Mouse (Mus musculus) liver, adult 2 months (tissue): ENCODE measurements around the gene Shkbp1. TPM values are rescaled to one million over a fixed set of nuclear protein-coding genes. Genes with fewer than 3 reads are reported as not detected.

Source experiments
- DNase-seq: peaks from one replicate; pipeline ENCODE4 v3.0.0-alpha.2; 2011; ENCODE audit warnings: low read depth, low spot score; ENCODE audit errors: extremely low read depth
- H3K27ac ChIP-seq: fragments of 200-500 bp; replicated peaks from 2 replicates; pipeline ENCODE4 v1.5.1; 2012; ENCODE audit warnings: low read depth, mild to moderate bottlenecking, control low read depth, inconsistent platforms, low read length; ENCODE audit not compliant: insufficient read depth
- H3K27me3 ChIP-seq: fragments of 200-500 bp; 2 replicates; pipeline ENCODE4 v1.6.1; 2012; ENCODE audit warnings: mild to moderate bottlenecking, moderate library complexity, low read length, inconsistent platforms; ENCODE audit not compliant: control insufficient read depth, insufficient read depth
- H3K36me3 ChIP-seq: fragments of 200-500 bp; 2 replicates; pipeline ENCODE4 v1.6.1; 2012; ENCODE audit warnings: low read length, inconsistent platforms; ENCODE audit not compliant: control insufficient read depth, insufficient read depth
- H3K4me1 ChIP-seq: fragments of 200-500 bp; 2 replicates; pipeline ENCODE4 v1.6.1; 2011; ENCODE audit warnings: low read length; ENCODE audit not compliant: control insufficient read depth, insufficient read depth
- H3K4me3 ChIP-seq: fragments of 200-500 bp; 2 replicates; pipeline ENCODE4 v1.5.1; 2011; ENCODE audit warnings: low read depth, mild to moderate bottlenecking, control low read depth, low read length, moderate library complexity; ENCODE audit not compliant: insufficient read depth
- H3K79me2 ChIP-seq: fragments of 200-500 bp; 2 replicates; pipeline ENCODE4 v1.6.1; 2012; ENCODE audit warnings: inconsistent platforms, mild to moderate bottlenecking, low read length, moderate library complexity; ENCODE audit not compliant: control insufficient read depth, insufficient read depth
- H3K9ac ChIP-seq: fragments of 200-500 bp; 2 replicates; pipeline ENCODE4 v1.6.1; 2012; ENCODE audit warnings: low read depth, mild to moderate bottlenecking, control low read depth, inconsistent platforms, low read length
- CTCF ChIP-seq: fragments of 200-500 bp; IDR thresholded peaks from 2 replicates; pipeline ENCODE4 v1.5.1; 2011; ENCODE audit warnings: low read depth, low read length, control low read depth
- POLR2A ChIP-seq: fragments of 200-500 bp; IDR thresholded peaks from 2 replicates; pipeline ENCODE4 v1.6.1; 2011; ENCODE audit warnings: low read length, control low read depth; ENCODE audit not compliant: insufficient read depth; ENCODE audit errors: extremely low read depth
- WGBS: fragments of 180-500 bp; shearing (Covaris S2); methylation state at CpG from one replicate; pipeline ENCODE4 v1.1.7; 2018; 5-methylcytosine and 5-hydroxymethylcytosine counted together
- polyA plus RNA-seq: library from polyadenylated mRNA; depleted of rRNA; stranded (reverse); fragments of >200 nt; gene quantifications from 2 replicates; pipeline ENCODE4 v1.2.3, GENCODE M21; 2012
- total RNA-seq: library from RNA; depleted of rRNA; stranded (reverse); fragments of >200 nt; gene quantifications from 2 replicates; pipeline ENCODE4 v1.2.3, GENCODE M21; 2014

The Shkbp1 gene
- total and polyA plus RNA-seq, 2 experiments = 3.6 to 23.9 TPM

- no peak overlapping the region for H3K27ac ChIP-seq
- H3K4me1 ChIP-seq = peaks cover 2% of the 10 kb centered on the region; the same call in 1 of the 2 replicates
- H3K27me3 ChIP-seq = no peaks in the 10 kb centered on the region; the same call in 1 of the 2 replicates
- TF ChIP-seq CTCF (no peak), POLR2A (no peak)
- DNase-seq = no peak
- H3K79me2 ChIP-seq = no peaks in the 10 kb centered on the region
- 22% methylated on average over 17 of the region's 17 CpGs for WGBS
- no peaks in the 10 kb centered on the region for H3K36me3 ChIP-seq
- no peak overlapping the region for H3K9ac ChIP-seq
- no peak overlapping the region for H3K4me3 ChIP-seq
Measured at GRCm38 (mm10) chr7:27310306-27310705, 45.5 kb downstream of the Shkbp1 start.

GRCm38 (mm10) chr7:27309832-27310231 is 46.0 kb downstream of the Shkbp1 start:
- H3K79me2 ChIP-seq = no peaks in the 10 kb centered on the region
- no peak overlapping the region for H3K27ac ChIP-seq
- no peak for DNase-seq
- 92% methylated on average over 3 of the region's 3 CpGs for WGBS
- H3K9ac ChIP-seq = no peak overlapping the region
- H3K4me3 ChIP-seq = no peak overlapping the region
- H3K27me3 ChIP-seq = no peaks in the 10 kb centered on the region; the same call in 1 of the 2 replicates
- H3K4me1 ChIP-seq = peaks cover 2% of the 10 kb centered on the region; the same call in 1 of the 2 replicates
- no peaks in the 10 kb centered on the region for H3K36me3 ChIP-seq
- TF ChIP-seq CTCF (no peak), POLR2A (no peak)

- peak overlapping the region; percentile 33; the same call in 1 of the 2 replicates for H3K4me3 ChIP-seq
- DNase-seq = no peak
- H3K79me2 ChIP-seq = no peaks in the 10 kb centered on the region
- WGBS = 28% methylated on average over 28 of the region's 28 CpGs
- H3K9ac ChIP-seq = 0 out of 2 replicates have a peak overlapping the region, but pooled peaks have one; percentile 40
- H3K27ac ChIP-seq = no peak overlapping the region
- TF ChIP-seq CTCF (no peak), POLR2A (no peak)
- H3K4me1 ChIP-seq = peaks cover 2% of the 10 kb centered on the region; the same call in 1 of the 2 replicates
- H3K36me3 ChIP-seq = no peaks in the 10 kb centered on the region
- H3K27me3 ChIP-seq = no peaks in the 10 kb centered on the region; the same call in 1 of the 2 replicates
Measured at GRCm38 (mm10) chr7:27308821-27309549, 46.8 kb downstream of the Shkbp1 start.

- no peaks in the 10 kb centered on the region for H3K79me2 ChIP-seq
- H3K9ac ChIP-seq = no peak overlapping the region
- DNase-seq = no peak
- no peak for TF ChIP-seq POLR2A
- TF ChIP-seq CTCF = no peak
- no peak overlapping the region for H3K27ac ChIP-seq
- H3K4me1 ChIP-seq = peaks cover 2% of the 10 kb centered on the region; the same call in 1 of the 2 replicates
- 90% methylated on average over 9 of the region's 9 CpGs for WGBS
- H3K27me3 ChIP-seq = no peaks in the 10 kb centered on the region; the same call in 1 of the 2 replicates
- H3K36me3 ChIP-seq = no peaks in the 10 kb centered on the region
- H3K4me3 ChIP-seq = no peak overlapping the region
Measured at GRCm38 (mm10) chr7:27307551-27307950, 48.3 kb downstream of the Shkbp1 start.

- Histone ChIP-seq H3K27ac (no peak overlapping the region), H3K36me3 (no peaks in the 10 kb centered on the region), H3K27me3 (no peaks in the 10 kb centered on the region; the same call in 1 of the 2 replicates), H3K4me1 (peaks cover 2% of the 10 kb centered on the region; the same call in 1 of the 2 replicates), H3K79me2 (no peaks in the 10 kb centered on the region), H3K9ac (no peak overlapping the region), H3K4me3 (no peak overlapping the region)
- WGBS = 77% methylated on average over 24 of the region's 24 CpGs
- no peak for DNase-seq
- TF ChIP-seq CTCF (peak; percentile 75), POLR2A (no peak)
Measured at GRCm38 (mm10) chr7:27306161-27307160, 49.4 kb downstream of the Shkbp1 start.
